Mouse (Mus musculus): ENCODE data around the gene B4galt5.

Gene B4galt5

GRCm38 (mm10) chr2:167363272-167364045, 14.5 kb upstream of the B4galt5 start:
- no peak for DNase-seq (ENCODE audit: low spot score in 2 of 2)

- DNase-seq (ENCODE audit: low spot score in 2 of 2), result no peak
Measured at GRCm38 (mm10) chr2:167358499-167358898, 9.5 kb upstream of the B4galt5 start.

- DNase-seq (ENCODE audit: low spot score in 2 of 2), result no peak
Measured at GRCm38 (mm10) chr2:167356885-167357284, 7.9 kb upstream of the B4galt5 start.

- DNase-seq (ENCODE audit: low spot score in 2 of 2), result no peak
Measured at GRCm38 (mm10) chr2:167354611-167355165, 5.7 kb upstream of the B4galt5 start.

- no peak for DNase-seq (ENCODE audit: low spot score in 2 of 2)
Measured at GRCm38 (mm10) chr2:167354046-167354445, 5.1 kb upstream of the B4galt5 start.

GRCm38 (mm10) chr2:167352496-167352895, 3.5 kb upstream of the B4galt5 start:
- DNase-seq (ENCODE audit: low spot score in 2 of 2), result no peak

GRCm38 (mm10) chr2:167351371-167351951, 2.5 kb upstream of the B4galt5 start:
- peak in 1 of 2 experiments; percentile 31 for DNase-seq (ENCODE audit: low spot score in 2 of 2)

- no peak for DNase-seq (ENCODE audit: low spot score in 2 of 2)
Measured at GRCm38 (mm10) chr2:167350126-167350650, 1.2 kb upstream of the B4galt5 start.

- peak; percentile 79 to 93 for DNase-seq (ENCODE audit: low spot score in 2 of 2)
Measured at GRCm38 (mm10) chr2:167349283-167349936, 427 bp upstream of the B4galt5 start.

GRCm38 (mm10) chr2:167347991-167348375, 1.0 kb downstream of the B4galt5 start:
- no peak for DNase-seq (ENCODE audit: low spot score in 2 of 2)

- DNase-seq (ENCODE audit: low spot score in 2 of 2), result no peak
Measured at GRCm38 (mm10) chr2:167347361-167347760, 1.6 kb downstream of the B4galt5 start.

- no peak for DNase-seq (ENCODE audit: low spot score in 2 of 2)
Measured at GRCm38 (mm10) chr2:167345508-167346164, 3.3 kb downstream of the B4galt5 start.

- DNase-seq (ENCODE audit: low spot score in 2 of 2), result no peak
Measured at GRCm38 (mm10) chr2:167344871-167345507, 4.0 kb downstream of the B4galt5 start.

GRCm38 (mm10) chr2:167343369-167344140, 5.4 kb downstream of the B4galt5 start:
- DNase-seq (ENCODE audit: low spot score in 2 of 2), result no peak

GRCm38 (mm10) chr2:167342876-167343275, 6.1 kb downstream of the B4galt5 start:
- DNase-seq (ENCODE audit: low spot score in 2 of 2), result no peak

- no peak for DNase-seq (ENCODE audit: low spot score in 2 of 2)
Measured at GRCm38 (mm10) chr2:167337580-167337979, 11.4 kb downstream of the B4galt5 start.

- DNase-seq (ENCODE audit: low spot score in 2 of 2), result no peak
Measured at GRCm38 (mm10) chr2:167337214-167337512, 11.8 kb downstream of the B4galt5 start.

GRCm38 (mm10) chr2:167336384-167337213, 12.4 kb downstream of the B4galt5 start:
- DNase-seq (ENCODE audit: low spot score in 2 of 2), result no peak

- DNase-seq (ENCODE audit: low spot score in 2 of 2), result no peak
Measured at GRCm38 (mm10) chr2:167335066-167335465, 13.9 kb downstream of the B4galt5 start.

- no peak for DNase-seq (ENCODE audit: low spot score in 2 of 2)
Measured at GRCm38 (mm10) chr2:167334312-167334711, 14.7 kb downstream of the B4galt5 start.
